In the genomic region with DNA sequence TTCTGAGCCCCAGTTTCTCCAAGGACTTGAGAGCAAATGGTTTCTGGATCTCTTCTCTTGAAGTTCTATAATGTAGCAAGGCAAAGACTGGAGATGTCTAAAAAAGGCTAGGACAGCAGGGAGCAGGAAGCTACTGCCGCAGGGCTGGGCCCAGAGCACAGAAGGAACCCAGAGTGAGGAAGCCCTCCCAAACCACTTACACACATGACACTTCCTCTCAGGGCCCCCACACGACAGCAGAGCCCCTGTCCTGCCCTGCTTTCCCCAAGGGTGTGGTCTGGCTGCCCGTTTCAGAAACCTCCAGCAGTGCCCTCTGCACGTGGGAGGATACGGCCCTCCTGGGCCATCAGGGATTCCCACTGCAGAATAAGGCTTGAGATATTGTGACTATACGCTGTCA, we compare ENCODE assay signal across 26 mouse cellular contexts. TPM values are rescaled to one million over a fixed set of nuclear protein-coding genes. Genes with fewer than 3 reads are reported as not detected.
DNase-seq lines count a peak whose midpoint lies in the region; ATAC-seq lines count a peak whose summit lies in the region.
"Had no signal": no experiment of that assay in that cellular context is flagged by ENCODE, and none has a peak within 500 bp of the region (broad histone marks: within the 10 kb centered on the region; RNA-seq: fewer than 3 reads in every experiment).

No protein-coding gene starts in this region.

- DNase-seq in heart, embryonic 10.5 days (ENCODE audit: low spot score): no peak
- no peak for DNase-seq in heart, postnatal 36 days
- no peak for DNase-seq in adrenal gland, postnatal 25 days
- no peak for DNase-seq in kidney, adult 18-20 months
- DNase-seq in natural killer cell, adult 2 months (ENCODE audit: low spot score in 2 of 2): no peak
- DNase-seq: B cell, adult 2 months; cerebellum, adult 2 months had no signal

- no peak for ATAC-seq in embryonic facial prominence, embryonic 13.5 days (ENCODE audit: insufficient number of reproducible peaks, insufficient read depth, low FRiP score, low TSS enrichment, low read depth)
- ATAC-seq: inflammation-experienced regulatory T-cells, adult 6 months; midbrain, embryonic 13.5 days had no signal

- H3K27me3 ChIP-seq in heart, embryonic 10.5 days (ENCODE audit: insufficient read depth, poor library complexity, severe bottlenecking): peaks cover 46% of the 10 kb centered on the region
- H3K27me3 ChIP-seq in embryonic facial prominence, embryonic 13.5 days: no peaks in the 10 kb centered on the region; the same call in 1 of the 2 replicates
- peaks cover 1% of the 10 kb centered on the region for H3K27me3 ChIP-seq in megakaryocyte, embryonic 14.5 days (replicated peaks)
- H3K27me3 ChIP-seq: forebrain, embryonic 15.5 days; limb, embryonic 15.5 days; neural tube, embryonic 13.5 days had no signal

- no peak overlapping the region for H3K4me2 ChIP-seq in embryonic facial prominence, embryonic 13.5 days
- H3K4me2 ChIP-seq: forebrain, embryonic 15.5 days; heart, embryonic 15.5 days; hindbrain, embryonic 13.5 days; limb, embryonic 15.5 days; liver, embryonic 15.5 days; midbrain, embryonic 13.5 days; neural tube, embryonic 13.5 days had no signal

- H3K9ac ChIP-seq in embryonic facial prominence, embryonic 13.5 days: no peak overlapping the region; the same call in 1 of the 2 replicates
- H3K9ac ChIP-seq: forebrain, embryonic 15.5 days; heart, embryonic 15.5 days; hindbrain, embryonic 13.5 days; limb, embryonic 15.5 days; liver, embryonic 15.5 days; midbrain, embryonic 13.5 days; neural tube, embryonic 13.5 days had no signal

- intact Hi-C loops in heart, postnatal 36 days (cut with DNase I): loop anchor here (2.0 kb wide), 1 partner anchor 91 kb away; no protein-coding TSS in a partner anchor

- no peaks in the 10 kb centered on the region for H3K36me3 ChIP-seq in heart, embryonic 10.5 days
- H3K36me3 ChIP-seq in embryonic facial prominence, embryonic 13.5 days: no peaks in the 10 kb centered on the region
- H3K36me3 ChIP-seq in megakaryocyte, embryonic 14.5 days (replicated peaks; ENCODE audit: low read length): no peaks in the 10 kb centered on the region
- H3K36me3 ChIP-seq: forebrain, embryonic 15.5 days; heart, embryonic 15.5 days; hindbrain, embryonic 13.5 days; limb, embryonic 15.5 days; liver, embryonic 15.5 days; midbrain, embryonic 13.5 days; neural tube, embryonic 13.5 days had no signal

- no peaks in the 10 kb centered on the region for H3K9me3 ChIP-seq in heart, embryonic 10.5 days
- H3K9me3 ChIP-seq in embryonic facial prominence, embryonic 13.5 days: no peaks in the 10 kb centered on the region
- no peaks in the 10 kb centered on the region for H3K9me3 ChIP-seq in megakaryocyte, embryonic 14.5 days
- H3K9me3 ChIP-seq: forebrain, embryonic 15.5 days; heart, embryonic 15.5 days; hindbrain, embryonic 13.5 days; limb, embryonic 15.5 days; liver, embryonic 15.5 days; midbrain, embryonic 13.5 days; neural tube, embryonic 13.5 days had no signal

- peaks cover 46% of the 10 kb centered on the region for H3K4me1 ChIP-seq in heart, embryonic 10.5 days
- peaks cover 42% of the 10 kb centered on the region for H3K4me1 ChIP-seq in brown adipose tissue, adult 24 weeks (ENCODE audit: control insufficient read depth, insufficient read depth, insufficient read length, low read length)
- H3K4me1 ChIP-seq in embryonic facial prominence, embryonic 13.5 days: peaks cover 48% of the 10 kb centered on the region
- peaks cover 100% of the 10 kb centered on the region for H3K4me1 ChIP-seq in megakaryocyte, embryonic 14.5 days

- no peak overlapping the region for H3K4me3 ChIP-seq in heart, embryonic 10.5 days
- H3K4me3 ChIP-seq in brown adipose tissue, adult 24 weeks (ENCODE audit: insufficient read depth, low read depth, low read length): no peak overlapping the region
- no peak overlapping the region for H3K4me3 ChIP-seq in embryonic facial prominence, embryonic 13.5 days
- peak overlapping the region; percentile 66 for H3K4me3 ChIP-seq in megakaryocyte, embryonic 14.5 days (replicated peaks)
- H3K4me3 ChIP-seq: erythroblast, embryonic 14.5 days; forebrain, embryonic 15.5 days; heart, embryonic 15.5 days; hindbrain, embryonic 13.5 days; limb, embryonic 15.5 days; liver, embryonic 15.5 days; midbrain, embryonic 13.5 days; neural tube, embryonic 13.5 days had no signal

- 0 out of 2 replicates have a peak overlapping the region, but pooled peaks have one; percentile 16 for H3K27ac ChIP-seq in heart, embryonic 10.5 days
- peak overlapping the region; percentile 91 for H3K27ac ChIP-seq in brown adipose tissue, adult 24 weeks (replicated peaks; ENCODE audit: low read depth, low read length)
- peak overlapping the region; percentile 22; the same call in 1 of the 2 replicates for H3K27ac ChIP-seq in embryonic facial prominence, embryonic 13.5 days
- H3K27ac ChIP-seq: forebrain, embryonic 15.5 days; heart, embryonic 15.5 days; hindbrain, embryonic 13.5 days; liver, embryonic 15.5 days; midbrain, embryonic 13.5 days; neural tube, embryonic 13.5 days had no signal

- WGBS in heart, embryonic 10.5 days: 63% methylated on average over 6 of the region's 6 CpGs
- WGBS in embryonic facial prominence, embryonic 13.5 days: 43% methylated on average over 6 of the region's 6 CpGs

RNA-seq across cellular contexts. Expression of a gene that starts 4.9 kb away (rescaled TPM):
- 5.1 and 8.3 TPM in 2 replicates for polyA plus RNA-seq in heart, embryonic 10.5 days (2016; fragmentation: Nextera tagmentation; extraction: Ambion mirVana)
- 100 to 1,000 TPM; 360 to 594 TPM for total RNA-seq in heart, postnatal 36 days (2021)
- 63.6 and 153 TPM in 2 replicates for polyA plus RNA-seq in brown adipose tissue, adult 24 weeks (2012; ENCODE audit: insufficient read depth, insufficient read length, missing spikeins)
- polyA plus RNA-seq in embryonic facial prominence, embryonic 13.5 days (2015; fragmentation: Nextera tagmentation; extraction: Ambion mirVana): 46.6 and 65.9 TPM in 2 replicates
- polyA plus RNA-seq in megakaryocyte, embryonic 14.5 days (2012; ENCODE audit: insufficient read depth, low replicate concordance): 2.1 and 4.6 TPM in 2 replicates
- total RNA-seq in adrenal gland, postnatal 25 days (2021): 34.6 and 48.9 TPM in 2 replicates
- polyA plus RNA-seq: inflammation-experienced regulatory T-cells, adult 6 months had no signal

RNA-seq across cellular contexts. Expression of a gene that starts 44.8 kb away (rescaled TPM):
- polyA plus RNA-seq in heart, embryonic 10.5 days (2016; fragmentation: Nextera tagmentation; extraction: Ambion mirVana): not detected in 2 replicates
- total RNA-seq in heart, postnatal 36 days (2021): not detected
- polyA plus RNA-seq in brown adipose tissue, adult 24 weeks (2012; ENCODE audit: insufficient read depth, insufficient read length, missing spikeins): not detected in 2 replicates
- polyA plus RNA-seq in embryonic facial prominence, embryonic 13.5 days (2015; fragmentation: Nextera tagmentation; extraction: Ambion mirVana): not detected in 2 replicates
- not detected in 2 replicates for polyA plus RNA-seq in megakaryocyte, embryonic 14.5 days (2012; ENCODE audit: insufficient read depth, low replicate concordance)
- total RNA-seq in adrenal gland, postnatal 25 days (2021): not detected in 2 replicates
- total RNA-seq: adrenal gland, postnatal 4 days; gastrocnemius, postnatal 4 days; layer of hippocampus, postnatal 14 days; left cerebral cortex, postnatal 10 days had no signal
- polyA plus RNA-seq: cerebellum, adult 2 months; embryonic facial prominence, embryonic 11.5 days; erythroblast, embryonic 14.5 days; forebrain, embryonic 15.5 days; heart, embryonic 15.5 days; hindbrain, embryonic 13.5 days; inflammation-experienced regulatory T-cells, adult 6 months; kidney, embryonic 14.5 days; limb, embryonic 15.5 days; midbrain, embryonic 13.5 days; neural tube, embryonic 13.5 days; testis, adult 2 months had no signal

Comparison
In these comparisons a context has a peak if more than half of its experiments do, and no peak if none do; other contexts are left out.
1. H3K27ac ChIP-seq: peak in every context shown above with its lines; median percentile 91 in brown adipose tissue, adult 24 weeks; 22 in embryonic facial prominence, embryonic 13.5 days; 16 in heart, embryonic 10.5 days.